Mouse (Mus musculus): ENCODE data around the gene Anks1. TPM values are rescaled to one million over a fixed set of nuclear protein-coding genes. Genes with fewer than 3 reads are reported as not detected.
A peak's percentile ranks its signal among the peaks of the same experiment; 100 is the strongest.

The Anks1 gene
- polyA plus RNA-seq, 1 experiment: 45.2 TPM

- DNase-seq (ENCODE audit: low spot score): no peak
These were observed 149.2 kb downstream of the Anks1 start for GRCm38 (mm10) chr17:28058346-28058745.

GRCm38 (mm10) chr17:28060681-28061080 is 151.6 kb downstream of the Anks1 start:
- DNase-seq (ENCODE audit: low spot score): no peak

- DNase-seq (ENCODE audit: low spot score): no peak
These were observed 152.4 kb downstream of the Anks1 start for GRCm38 (mm10) chr17:28061472-28061871.

- DNase-seq (ENCODE audit: low spot score): no peak
These were observed 153.6 kb downstream of the Anks1 start for GRCm38 (mm10) chr17:28062710-28063109.

GRCm38 (mm10) chr17:28063163-28063562 is 154.1 kb downstream of the Anks1 start:
- no peak for DNase-seq (ENCODE audit: low spot score)

GRCm38 (mm10) chr17:28067303-28067702 is 158.2 kb downstream of the Anks1 start:
- no peak for DNase-seq (ENCODE audit: low spot score)

GRCm38 (mm10) chr17:28069446-28069845 is 160.3 kb downstream of the Anks1 start:
- DNase-seq (ENCODE audit: low spot score): no peak

- DNase-seq (ENCODE audit: low spot score): no peak
These were observed 161.2 kb downstream of the Anks1 start for GRCm38 (mm10) chr17:28070256-28070655.

GRCm38 (mm10) chr17:28072730-28073129 is 163.6 kb downstream of the Anks1 start:
- DNase-seq (ENCODE audit: low spot score): no peak

- no peak for DNase-seq (ENCODE audit: low spot score)
These were observed 165.4 kb downstream of the Anks1 start for GRCm38 (mm10) chr17:28074486-28074885.

GRCm38 (mm10) chr17:28078028-28078427 is 168.9 kb downstream of the Anks1 start:
- DNase-seq (ENCODE audit: low spot score): no peak

GRCm38 (mm10) chr17:28079618-28080017 is 170.5 kb downstream of the Anks1 start:
- peak; percentile 74 for DNase-seq (ENCODE audit: low spot score)

- no peak for DNase-seq (ENCODE audit: low spot score)
These were observed 171.1 kb downstream of the Anks1 start, which contains the start of gene Tcp11 for GRCm38 (mm10) chr17:28080045-28080816. Gene Tcp11, minus strand, starts transcription at chr17:28080639.

- no peak for DNase-seq (ENCODE audit: low spot score)
These were observed 171.7 kb downstream of the Anks1 start for GRCm38 (mm10) chr17:28080817-28081165.

- no peak for DNase-seq (ENCODE audit: low spot score)
These were observed 172.3 kb downstream of the Anks1 start for GRCm38 (mm10) chr17:28081385-28081784.

- DNase-seq (ENCODE audit: low spot score): no peak
These were observed 172.8 kb downstream of the Anks1 start for GRCm38 (mm10) chr17:28081856-28082255.

GRCm38 (mm10) chr17:28082863-28083262 is 173.8 kb downstream of the Anks1 start:
- no peak for DNase-seq (ENCODE audit: low spot score)

GRCm38 (mm10) chr17:28084395-28084905 is 175.3 kb downstream of the Anks1 start:
- no peak for DNase-seq (ENCODE audit: low spot score)

- DNase-seq (ENCODE audit: low spot score): peak; percentile 83
These were observed 175.9 kb downstream of the Anks1 start for GRCm38 (mm10) chr17:28084964-28085363.

- no peak for DNase-seq (ENCODE audit: low spot score)
These were observed 178.3 kb downstream of the Anks1 start for GRCm38 (mm10) chr17:28087430-28087829.

GRCm38 (mm10) chr17:28088718-28089117 is 179.6 kb downstream of the Anks1 start:
- no peak for DNase-seq (ENCODE audit: low spot score)

- DNase-seq (ENCODE audit: low spot score): no peak
These were observed 183.2 kb downstream of the Anks1 start for GRCm38 (mm10) chr17:28092297-28092696.

GRCm38 (mm10) chr17:28093837-28094236 is 184.7 kb downstream of the Anks1 start:
- DNase-seq (ENCODE audit: low spot score): no peak

GRCm38 (mm10) chr17:28096418-28096817 is 187.3 kb downstream of the Anks1 start:
- no peak for DNase-seq (ENCODE audit: low spot score)

All from urinary bladder, adult 2 months (tissue).